Mouse (Mus musculus) thymus, postnatal 0 days (tissue): ENCODE measurements around the gene Arhgap31. TPM values are rescaled to one million over a fixed set of nuclear protein-coding genes. Genes with fewer than 3 reads are reported as not detected.

ENCODE experiments used
- DNase-seq: peaks from one replicate; pipeline ENCODE4 v3.0.0-alpha.2; 2015; ENCODE audit warnings: low spot score
- polyA plus RNA-seq: library from polyadenylated mRNA; unstranded; fragments of >200 nt; fragmentation: Nextera tagmentation; extraction: Ambion mirVana; gene quantifications from 2 replicates; pipeline ENCODE4 v1.2.1, GENCODE M21; 2015

The Arhgap31 gene
- polyA plus RNA-seq, 1 experiment from 2014 or later: 5.7 TPM

- DNase-seq: no peak
Observed at GRCm38 (mm10) chr16:38606509-38606908, 106.6 kb downstream of the Arhgap31 start.

DNA sequence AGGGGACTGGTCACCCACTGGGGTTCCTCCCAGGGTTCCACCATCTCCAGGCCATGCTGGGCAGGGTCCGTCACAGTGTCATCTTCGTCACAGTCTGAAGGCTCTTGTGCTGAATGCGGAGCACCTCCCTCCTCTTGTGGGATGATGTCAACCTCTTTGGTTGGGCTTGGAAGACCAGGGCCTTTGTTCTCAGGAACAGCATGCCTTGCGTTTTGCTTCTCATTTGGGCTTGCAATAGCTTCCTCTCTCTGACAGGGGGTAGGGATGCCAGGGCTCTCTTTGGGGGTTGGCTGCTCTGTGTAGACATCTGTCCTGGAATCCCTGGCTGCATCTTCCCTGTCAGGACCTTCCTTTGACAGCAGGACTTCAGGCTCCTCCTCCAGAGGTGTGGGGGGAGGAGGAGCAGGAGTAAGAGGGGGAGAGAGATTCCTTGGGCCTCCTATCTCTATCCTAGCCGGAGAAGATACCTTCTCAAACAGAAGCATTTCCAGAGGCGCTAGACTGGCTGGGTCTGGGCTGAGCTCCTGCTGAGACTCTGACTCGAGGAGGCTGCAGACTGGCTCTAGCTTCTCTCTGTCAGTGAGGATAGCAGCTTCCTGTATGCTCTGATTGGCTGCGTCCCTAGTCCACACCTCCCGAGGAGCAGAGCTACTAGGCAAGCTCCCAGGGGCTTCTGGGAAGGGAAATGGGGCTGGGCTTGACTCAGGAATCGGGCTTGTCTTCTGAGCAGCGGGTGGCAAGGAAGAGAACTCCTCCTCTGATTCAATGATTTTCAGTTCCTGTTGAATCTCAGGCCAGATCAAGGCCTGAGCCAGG is 109.9 kb downstream of the Arhgap31 start:
- DNase-seq: peak; percentile 43

DNA sequence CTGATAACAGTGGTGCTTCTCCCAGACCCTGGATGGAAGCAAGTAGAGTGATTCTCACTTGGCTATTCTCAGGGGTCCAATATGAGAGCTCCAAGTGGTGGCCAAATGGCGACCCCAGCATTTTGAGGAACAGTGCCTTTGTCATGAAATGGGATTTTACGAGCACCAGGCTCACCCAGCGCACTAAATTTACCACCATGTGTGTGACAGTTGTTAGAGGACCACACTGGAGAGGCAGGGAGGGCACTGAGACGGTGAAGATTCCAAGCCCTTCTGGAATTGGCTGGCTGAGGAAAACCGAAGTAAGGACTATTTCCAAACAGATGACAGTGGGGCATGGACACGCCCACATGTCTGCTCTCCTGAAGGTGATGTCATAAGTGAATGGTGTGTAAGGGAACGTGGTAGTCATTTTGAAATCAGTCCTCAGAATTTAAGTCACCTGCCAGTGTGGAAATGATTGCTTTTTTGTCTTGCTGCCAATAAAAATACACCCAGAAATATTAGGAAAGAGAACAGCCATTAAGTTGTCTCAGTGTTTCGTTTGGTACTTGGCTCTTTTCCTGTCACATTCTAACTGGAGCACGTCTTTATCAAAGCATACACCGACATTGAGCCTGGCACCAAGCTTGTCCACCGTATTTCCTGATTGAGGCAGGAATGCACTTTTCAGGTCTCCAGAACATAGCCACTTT is 113.9 kb downstream of the Arhgap31 start:
- DNase-seq: no peak

- DNase-seq: no peak
Observed at GRCm38 (mm10) chr16:38596651-38597050, 116.4 kb downstream of the Arhgap31 start.

GRCm38 (mm10) chr16:38596099-38596498 is 117.0 kb downstream of the Arhgap31 start:
- DNase-seq: no peak

DNA sequence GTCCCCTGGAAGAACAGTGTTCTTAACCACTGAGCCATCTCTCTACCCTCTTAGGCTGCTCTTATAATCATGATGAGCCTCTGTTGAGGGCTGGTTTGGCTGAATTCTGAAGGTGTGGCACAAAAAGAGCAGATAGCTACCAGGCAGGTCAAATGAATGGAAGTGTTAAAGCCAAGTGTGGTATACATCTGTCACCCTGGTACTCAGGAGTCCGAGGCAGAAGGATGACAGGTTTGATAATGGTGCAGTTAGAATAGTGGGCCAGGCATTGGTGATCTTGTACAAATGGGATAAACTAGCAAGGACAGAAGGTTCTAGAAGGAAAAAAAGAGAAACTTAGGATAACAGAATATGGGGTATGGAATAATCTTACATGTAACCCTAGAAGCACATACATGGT is 118.6 kb downstream of the Arhgap31 start:
- no peak for DNase-seq

- DNase-seq: no peak
Observed at GRCm38 (mm10) chr16:38592946-38593345, 120.1 kb downstream of the Arhgap31 start.

DNA sequence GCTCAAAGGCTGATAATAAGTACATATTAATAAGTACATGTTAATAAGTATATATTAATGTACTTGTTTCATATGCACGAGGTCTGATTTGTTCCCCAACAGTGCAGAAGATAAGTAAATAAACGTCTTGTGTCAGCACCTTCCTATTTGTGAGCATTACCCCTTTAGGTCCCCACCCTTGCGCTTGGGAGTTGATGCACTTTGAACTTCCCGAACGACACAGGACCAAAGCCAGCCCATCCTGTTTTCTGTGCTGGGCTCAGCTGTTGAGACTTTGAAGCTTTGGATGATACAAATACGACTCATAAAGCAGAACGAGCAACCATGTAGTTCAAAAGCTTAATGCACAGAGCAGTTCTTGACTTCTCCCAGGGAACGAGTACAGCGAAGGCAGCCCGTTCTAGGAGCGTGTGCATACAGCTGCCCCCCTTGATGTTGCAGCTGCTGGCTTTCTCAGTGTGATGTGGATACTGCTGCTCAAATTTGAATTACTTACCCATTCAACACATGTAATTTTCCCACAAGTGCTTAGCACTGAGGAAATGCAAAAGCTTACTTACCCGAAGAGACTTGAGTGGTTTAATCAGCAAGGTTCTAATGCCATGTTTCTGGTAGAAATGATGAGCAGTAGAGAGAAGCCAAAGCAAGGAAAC is 120.9 kb downstream of the Arhgap31 start:
- DNase-seq: no peak

DNA sequence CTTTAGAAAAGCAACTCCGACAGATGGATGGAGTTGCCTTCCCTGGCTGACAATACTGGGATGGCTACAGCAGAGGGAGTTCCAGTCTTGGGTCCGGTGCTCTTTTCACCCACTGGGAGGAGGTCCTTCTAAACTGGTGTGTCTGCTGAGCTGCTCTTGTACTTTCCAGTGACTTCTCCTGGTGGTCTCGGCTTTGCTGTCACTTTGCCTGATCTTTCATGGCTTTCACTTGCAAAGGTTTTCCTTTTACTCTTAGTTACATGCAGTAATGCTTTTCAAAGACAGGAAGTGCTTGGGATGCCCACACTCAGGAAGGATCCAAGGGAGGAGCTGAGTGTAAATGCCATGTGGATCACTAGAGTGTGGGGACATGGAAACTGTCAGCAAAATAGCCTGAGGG is 121.6 kb downstream of the Arhgap31 start:
- no peak for DNase-seq

DNA sequence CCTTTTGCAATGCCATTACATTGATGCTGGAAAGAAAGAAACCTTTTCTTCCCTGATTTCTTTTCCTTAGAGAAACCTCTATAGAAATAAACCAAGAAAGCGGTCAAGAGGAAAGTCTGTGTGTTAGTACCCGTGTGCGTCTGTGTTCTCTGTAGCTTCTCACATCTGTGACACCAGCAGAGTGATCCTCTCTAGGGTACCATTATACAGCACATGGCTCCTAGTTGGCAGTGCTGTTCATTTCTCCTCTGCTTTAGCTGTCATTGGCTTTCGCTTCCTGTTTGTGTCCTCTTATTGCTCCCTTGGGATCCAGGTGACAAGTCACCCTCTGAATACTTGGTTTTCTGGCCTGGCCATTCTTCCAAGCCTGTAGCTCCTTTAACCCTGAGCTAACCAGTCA is 125.5 kb downstream of the Arhgap31 start:
- DNase-seq: no peak

DNA sequence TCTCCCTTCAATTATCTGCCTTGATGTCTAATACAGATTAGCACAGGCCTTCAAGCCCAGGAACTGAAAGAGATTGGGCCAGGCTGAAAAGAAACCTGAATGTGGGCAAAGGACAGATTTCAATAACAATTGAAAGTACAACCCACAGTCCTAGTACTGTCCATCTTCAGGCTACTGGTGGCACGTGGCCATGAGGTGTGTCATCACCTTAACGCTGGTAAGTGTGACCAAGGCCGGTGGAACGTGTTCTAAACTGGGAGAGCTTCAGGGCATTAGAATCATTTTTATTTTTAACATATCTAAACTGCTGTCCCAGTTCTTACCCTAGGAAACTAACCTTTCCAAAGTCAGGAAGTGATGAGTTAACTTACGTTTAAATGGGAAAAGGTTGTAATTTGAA is 125.9 kb downstream of the Arhgap31 start:
- DNase-seq: no peak

DNA sequence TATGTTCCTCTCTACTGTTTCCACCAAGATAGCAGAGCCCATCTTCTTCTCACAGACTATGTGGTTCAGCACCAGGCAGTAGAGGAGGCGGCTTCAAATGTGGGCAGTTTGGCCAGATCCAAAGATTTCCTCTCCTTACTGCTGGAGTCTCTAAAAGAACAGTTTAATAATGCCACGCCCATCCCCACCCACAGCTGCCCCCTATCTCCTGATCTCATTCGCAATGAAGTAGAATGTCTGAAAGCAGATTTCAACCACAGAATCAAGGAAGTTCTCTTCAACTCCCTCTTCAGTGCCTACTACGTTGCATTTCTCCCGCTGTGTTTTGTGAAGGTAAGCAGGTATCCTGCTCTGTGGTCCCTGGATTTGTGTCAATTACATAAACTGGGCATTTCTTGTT is 127.9 kb downstream of the Arhgap31 start:
- no peak for DNase-seq

- peak; percentile 82 for DNase-seq
Observed at GRCm38 (mm10) chr16:38584761-38585160, 128.3 kb downstream of the Arhgap31 start.

- DNase-seq: no peak
Observed at GRCm38 (mm10) chr16:38571481-38571880, 141.6 kb downstream of the Arhgap31 start.

GRCm38 (mm10) chr16:38568192-38568591 is 144.9 kb downstream of the Arhgap31 start:
- DNase-seq: no peak

GRCm38 (mm10) chr16:38563516-38563915 is 149.6 kb downstream of the Arhgap31 start:
- DNase-seq: no peak

GRCm38 (mm10) chr16:38562968-38563327 is 150.1 kb downstream of the Arhgap31 start:
- DNase-seq: no peak

- DNase-seq: peak; percentile 95
Observed at GRCm38 (mm10) chr16:38562131-38562967, 150.7 kb downstream of the Arhgap31 start.

DNA sequence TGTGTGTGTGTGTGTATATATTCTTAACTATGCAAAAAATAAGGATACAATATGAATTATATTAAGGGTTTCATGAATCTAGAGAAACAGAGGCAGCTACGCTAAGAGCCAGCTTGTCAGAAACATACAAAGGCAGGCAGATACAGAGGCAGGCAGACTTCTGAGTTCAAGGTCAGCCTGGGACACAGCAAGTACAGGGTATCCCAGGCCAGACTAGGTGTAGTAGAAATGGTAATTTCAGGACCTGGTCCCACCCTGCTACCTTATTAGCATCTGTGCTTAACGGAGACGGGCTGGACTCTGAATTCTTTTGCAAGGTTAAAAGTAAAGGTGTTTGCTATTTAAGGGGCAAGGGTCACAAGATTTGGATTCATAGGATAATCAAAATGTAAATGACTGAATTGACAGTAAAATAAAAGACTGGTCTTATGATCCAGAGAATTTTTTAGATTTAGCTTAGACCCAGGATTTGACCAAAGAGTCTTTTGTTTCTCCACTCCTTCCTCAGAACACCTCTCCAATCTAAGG is 154.8 kb downstream of the Arhgap31 start, which contains the start of gene Tmem39a:
Tmem39a (plus strand) TSS at position 478 of the 528 bp plus-strand sequence.
- no peak for DNase-seq

DNA sequence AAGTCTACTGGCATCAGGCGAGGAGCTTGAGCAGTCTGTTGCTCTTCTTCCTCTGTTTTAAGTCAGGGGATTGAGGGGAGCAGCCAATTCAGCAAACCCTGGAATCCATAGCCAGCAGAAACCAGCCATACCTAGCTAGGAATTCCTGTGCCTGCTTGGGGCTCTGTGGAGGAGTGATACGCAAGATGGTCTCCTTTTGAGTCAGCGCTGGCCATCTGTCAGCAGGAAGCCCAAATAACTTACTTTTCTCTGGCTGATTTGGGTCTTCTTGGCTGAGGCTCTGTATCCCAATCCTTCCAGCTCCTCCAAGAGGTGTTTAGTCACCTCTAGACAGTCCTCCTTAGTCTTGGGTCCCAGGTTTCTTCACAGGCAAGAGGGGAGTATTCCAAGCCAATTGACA is 157.1 kb downstream of the Arhgap31 start:
- DNase-seq: no peak
